Mouse (Mus musculus) MEL (cell line): ENCODE measurements around the gene Ms4a4d.

Experiments used
- CHD1 ChIP-seq: IDR thresholded peaks from 2 replicates; pipeline ENCODE4 v1.6.1; 2012; ENCODE audit warnings: low read depth, mild to moderate bottlenecking, inconsistent platforms, low read length, improper control_type of control experiment
- CTCF ChIP-seq, 3 experiments: IDR thresholded peaks in 2 of 3; conservative IDR thresholded peaks in 1 of 3; 2 replicates each; pipeline ENCODE4 v1.5.1; 2011 to 2012; ENCODE audit warnings: low read length in 3 of 3, low read depth in 2 of 3, mild to moderate bottlenecking in 2 of 3, improper control_type of control experiment in 1 of 3, inconsistent platforms in 1 of 3, mixed read lengths in 1 of 3, moderate library complexity in 1 of 3; ENCODE audit not compliant: control insufficient read depth in 1 of 3, insufficient read depth in 1 of 3, poor library complexity in 1 of 3, severe bottlenecking in 1 of 3
- EP300 ChIP-seq, 2 experiments: IDR thresholded peaks; 2 replicates each; pipeline ENCODE4 v1.6.1; 2011; ENCODE audit warnings: improper control_type of control experiment in 2 of 2, low read length in 2 of 2, low read depth in 1 of 2, mild to moderate bottlenecking in 1 of 2
- KAT2A ChIP-seq: conservative IDR thresholded peaks from 2 replicates; pipeline ENCODE4 v1.6.1; 2012; ENCODE audit warnings: low read depth, low read length, improper control_type of control experiment, inconsistent platforms
- POLR2A ChIP-seq, 2 experiments: IDR thresholded peaks; 2 replicates each; pipeline ENCODE4 v1.6.1; 2011 to 2012; ENCODE audit warnings: low read length in 2 of 2, mild to moderate bottlenecking in 2 of 2, control low read depth in 1 of 2, improper control_type of control experiment in 1 of 2, low read depth in 1 of 2, moderate library complexity in 1 of 2; ENCODE audit not compliant: control insufficient read depth in 1 of 2, insufficient read depth in 1 of 2, poor library complexity in 1 of 2
- TAL1 ChIP-seq: IDR thresholded peaks from 2 replicates; pipeline ENCODE4 v1.6.1; 2012; ENCODE audit warnings: mild to moderate bottlenecking, inconsistent platforms, low read length, moderate library complexity, mixed read lengths

- TF ChIP-seq POLR2A (IDR thresholded peaks at IDR 0.05; ENCODE audit: control insufficient read depth in 1 of 2, insufficient read depth in 1 of 2, low read depth in 1 of 2, low read length in 2 of 2, poor library complexity in 1 of 2): no peak
- TF ChIP-seq CHD1: no peak
- no peak for TF ChIP-seq EP300 (IDR thresholded peaks at IDR 0.05; ENCODE audit: low read depth in 1 of 2, low read length in 2 of 2)
- no peak for TF ChIP-seq CTCF (IDR thresholded peaks at IDR 0.05 in 2 of 3, conservative IDR thresholded peaks at IDR 0.05 in 1 of 3; ENCODE audit: control insufficient read depth in 1 of 3, insufficient read depth in 1 of 3, low read depth in 2 of 3, low read length in 3 of 3, poor library complexity in 1 of 3, severe bottlenecking in 1 of 3)
- TF ChIP-seq KAT2A: no peak
- TF ChIP-seq TAL1: no peak
Measured at GRCm38 (mm10) chr19:11536593-11536992, at the start of gene Ms4a4d.
